ENCODE assay signal across 8 mouse cellular contexts in the genomic region with DNA sequence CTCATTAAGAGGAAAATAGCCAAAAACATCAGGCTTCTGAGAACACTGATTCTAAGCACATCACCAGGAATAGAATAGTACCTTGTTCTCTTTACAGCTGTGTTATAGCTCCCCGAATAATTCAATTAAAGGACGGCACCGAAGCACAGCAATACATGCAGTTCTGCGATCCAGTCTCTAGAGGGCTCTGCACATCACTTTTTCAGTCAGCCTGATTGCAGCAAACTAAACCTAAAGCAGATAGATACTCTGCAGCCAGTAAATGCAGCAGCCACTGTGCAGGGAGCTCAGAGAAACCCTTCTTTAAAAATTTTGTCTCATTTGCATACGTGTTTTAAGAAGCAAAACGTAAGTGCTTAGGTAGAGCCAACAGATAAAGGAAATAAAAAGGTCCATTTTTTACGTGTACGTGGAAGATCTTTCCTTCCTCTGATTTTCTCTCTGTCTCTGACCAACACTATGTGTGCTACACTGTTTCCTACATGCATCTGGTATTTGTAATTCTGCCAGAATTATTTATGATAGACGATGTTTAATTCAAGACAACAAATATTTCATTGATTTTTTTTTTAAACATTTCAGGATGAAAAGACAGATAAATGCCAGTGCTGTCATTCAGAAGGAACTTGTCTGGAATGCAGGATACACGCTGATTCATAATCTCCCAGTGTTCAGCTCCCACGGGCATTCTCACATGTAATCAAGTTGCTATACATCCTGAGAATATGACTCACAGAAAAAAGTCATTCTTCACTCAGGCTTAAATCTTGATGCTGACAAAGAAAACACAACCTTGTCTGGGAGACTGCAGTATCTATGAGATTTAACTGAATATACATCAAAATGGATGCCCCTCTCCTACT.
DNase-seq lines count a peak whose midpoint lies in the region; ATAC-seq and TF ChIP-seq lines count a peak whose summit lies in the region.

No protein-coding gene starts in this region.

- peak overlapping the region; percentile 3; the same call in 1 of the 2 replicates for H3K4me2 ChIP-seq in forebrain, postnatal 0 days (ENCODE audit: low read depth)
- H3K4me2 ChIP-seq in hindbrain, embryonic 16.5 days (ENCODE audit: low read length): peak overlapping the region; percentile 25; the same call in 1 of the 2 replicates
- H3K4me2 ChIP-seq in midbrain, embryonic 12.5 days (replicated peaks): no peak overlapping the region

- H3K9me3 ChIP-seq in forebrain, postnatal 0 days (ENCODE audit: low read length): no peaks in the 10 kb centered on the region
- no peaks in the 10 kb centered on the region for H3K9me3 ChIP-seq in hindbrain, embryonic 16.5 days (ENCODE audit: control insufficient read depth, low read length)
- H3K9me3 ChIP-seq in midbrain, embryonic 12.5 days: no peaks in the 10 kb centered on the region

- peak; percentile 92 for ATAC-seq in forebrain, postnatal 0 days
- ATAC-seq in hindbrain, embryonic 16.5 days: peak; percentile 95
- peak; percentile 74 for ATAC-seq in midbrain, embryonic 12.5 days (ENCODE audit: low FRiP score, low read depth)

- no peaks in the 10 kb centered on the region for H3K4me1 ChIP-seq in forebrain, postnatal 0 days (ENCODE audit: insufficient read depth)
- no peaks in the 10 kb centered on the region for H3K4me1 ChIP-seq in hindbrain, embryonic 16.5 days (ENCODE audit: control insufficient read depth, insufficient read depth, low read depth, low read length)
- H3K4me1 ChIP-seq in midbrain, embryonic 12.5 days: no peaks in the 10 kb centered on the region

- peak overlapping the region; percentile 22; the same call in 1 of the 2 replicates for H3K9ac ChIP-seq in forebrain, postnatal 0 days
- no peak overlapping the region for H3K9ac ChIP-seq in hindbrain, embryonic 16.5 days (ENCODE audit: low read depth, low read length)
- no peak overlapping the region for H3K9ac ChIP-seq in midbrain, embryonic 12.5 days (replicated peaks)

- H3K4me3 ChIP-seq in forebrain, postnatal 0 days (ENCODE audit: low read depth, low read length): no peak overlapping the region
- H3K4me3 ChIP-seq in hindbrain, embryonic 16.5 days (ENCODE audit: low read length): no peak overlapping the region
- no peak overlapping the region for H3K4me3 ChIP-seq in midbrain, embryonic 12.5 days

- no peaks in the 10 kb centered on the region for H3K27me3 ChIP-seq in forebrain, postnatal 0 days (ENCODE audit: insufficient read depth, low read length)
- H3K27me3 ChIP-seq in hindbrain, embryonic 16.5 days (replicated peaks; ENCODE audit: control insufficient read depth, insufficient read depth, low read length): no peaks in the 10 kb centered on the region
- H3K27me3 ChIP-seq in midbrain, embryonic 12.5 days: peaks cover 23% of the 10 kb centered on the region

- H3K36me3 ChIP-seq in forebrain, postnatal 0 days (ENCODE audit: insufficient read depth): no peaks in the 10 kb centered on the region
- H3K36me3 ChIP-seq in hindbrain, embryonic 16.5 days (ENCODE audit: control insufficient read depth, insufficient read depth, low read length): no peaks in the 10 kb centered on the region
- no peaks in the 10 kb centered on the region for H3K36me3 ChIP-seq in midbrain, embryonic 12.5 days

- 17% methylated on average over 11 of the region's 11 CpGs for WGBS in forebrain, postnatal 0 days
- WGBS in hindbrain, embryonic 16.5 days: 24% methylated on average over 11 of the region's 11 CpGs
- 26% methylated on average over 11 of the region's 11 CpGs for WGBS in midbrain, embryonic 12.5 days

- H3K27ac ChIP-seq in forebrain, postnatal 0 days (ENCODE audit: low read depth, low read length): no peak overlapping the region
- H3K27ac ChIP-seq in hindbrain, embryonic 16.5 days (ENCODE audit: low read depth, low read length): no peak overlapping the region
- no peak overlapping the region for H3K27ac ChIP-seq in midbrain, embryonic 12.5 days (replicated peaks)

- peak; percentile 57 for DNase-seq in ZHBTc4 (ENCODE audit: low read depth, low spot score)
- DNase-seq in cerebellum, adult 8-10 months: peak; percentile 26
- DNase-seq in forebrain, postnatal 0 days: peak; percentile 88
- DNase-seq in left cerebral cortex, adult 11 months (ENCODE audit: low spot score): peak; percentile 52
- DNase-seq in telencephalon, adult 2 months (ENCODE audit: low read depth, low spot score): peak; percentile 65
- no peak for DNase-seq in spleen, adult 12 weeks (ENCODE audit: low spot score)

- peak; percentile 89 for TF ChIP-seq CTCF in forebrain, postnatal 0 days (IDR thresholded peaks at IDR 0.05; ENCODE audit: low read depth)
